Mouse (Mus musculus): Measurements from ENCODE around the gene Get4. TPM values are rescaled to one million over a fixed set of nuclear protein-coding genes. Genes with fewer than 3 reads are reported as not detected.

Get4 gene
- polyA plus RNA-seq, 1 experiment from 2014 or later, result 132 TPM

DNA sequence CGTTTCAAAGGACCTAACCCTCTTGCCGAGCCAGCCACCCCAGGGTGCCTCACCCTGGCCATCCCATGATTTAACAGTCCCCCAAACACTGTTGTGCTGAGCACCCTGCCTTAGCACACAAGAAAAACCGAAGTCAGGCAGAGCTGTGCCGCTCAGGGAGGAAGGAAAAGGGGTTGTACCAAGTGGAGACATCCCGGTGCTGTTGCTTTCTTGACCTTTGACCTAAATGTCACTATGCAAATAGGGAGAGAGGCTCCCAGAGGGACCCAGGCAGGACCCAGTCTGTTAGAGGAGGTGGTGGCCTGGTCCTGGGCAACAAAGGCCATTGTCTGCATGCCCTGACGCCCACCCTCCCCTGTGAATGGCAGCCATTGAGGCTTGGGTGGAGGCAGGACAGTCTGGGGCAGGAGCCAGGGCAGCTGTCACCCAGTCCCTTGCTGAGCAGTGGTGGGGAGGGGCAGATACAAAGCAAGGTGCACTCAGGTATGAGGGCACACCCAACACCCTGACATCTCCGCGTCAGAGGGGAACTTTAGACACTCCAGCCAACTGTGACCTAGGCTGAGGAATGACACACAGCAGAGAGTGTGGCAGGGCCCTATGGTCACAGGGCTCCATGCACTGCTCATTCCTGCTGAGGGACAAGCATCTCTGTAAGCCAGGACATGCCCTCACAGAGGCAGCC is 33.4 kb downstream of the Get4 start:
- ATAC-seq (replicated peaks; ENCODE audit: insufficient number of reproducible peaks, insufficient read depth, low FRiP score, low read depth), result no peak
- Histone ChIP-seq H3K4me1 (replicated peaks) (peaks cover 15% of the 10 kb centered on the region), H3K27me3 (no peaks in the 10 kb centered on the region), H3K9me3 (replicated peaks) (no peaks in the 10 kb centered on the region), H3K9ac (no peak overlapping the region), H3K4me3 (no peak overlapping the region), H3K4me2 (no peak overlapping the region), H3K27ac (no peak overlapping the region), H3K36me3 (no peaks in the 10 kb centered on the region)
- 50% methylated on average over 8 of the region's 8 CpGs for WGBS

DNA sequence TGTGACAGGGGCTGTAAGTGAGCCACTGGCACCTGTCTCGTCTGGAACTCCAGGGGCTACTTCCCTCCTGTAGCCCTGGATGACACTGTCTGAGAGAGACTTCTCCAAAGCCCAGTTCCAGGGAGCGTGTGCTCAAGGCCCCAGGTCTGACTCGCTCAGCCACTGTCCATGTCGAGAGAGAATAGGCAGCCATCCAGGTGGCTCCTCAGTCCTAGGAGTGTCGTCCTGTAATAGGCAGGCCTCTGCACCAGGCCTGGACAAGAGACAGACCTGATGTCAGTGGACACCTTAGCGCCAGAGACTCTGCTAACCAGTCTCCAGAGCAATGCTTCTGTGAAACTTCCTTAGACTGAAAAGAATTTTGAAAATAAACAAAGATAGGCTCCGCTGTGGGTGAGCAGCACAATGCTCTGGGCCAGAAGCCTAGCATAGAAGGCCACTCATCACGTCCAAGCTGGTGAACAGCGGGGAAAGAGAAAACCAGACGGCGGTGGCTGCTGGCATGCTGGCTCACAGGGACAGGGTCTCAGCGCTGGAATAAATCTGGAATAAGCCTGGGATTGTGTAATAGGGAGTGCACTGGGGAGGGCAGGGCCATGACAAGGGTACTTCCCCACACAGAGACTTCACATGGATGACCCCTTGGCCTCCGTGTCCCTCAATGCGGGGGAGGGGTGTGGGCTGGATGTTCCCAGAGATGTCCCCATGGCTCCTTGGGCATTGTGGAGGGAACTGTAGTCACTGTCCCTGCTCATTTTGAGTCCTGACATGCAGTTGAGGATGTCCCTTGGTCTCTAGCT is 34.2 kb downstream of the Get4 start:
- Histone ChIP-seq H3K4me1 (replicated peaks) (peaks cover 12% of the 10 kb centered on the region), H3K9ac (no peak overlapping the region), H3K27me3 (no peaks in the 10 kb centered on the region), H3K4me3 (no peak overlapping the region), H3K4me2 (no peak overlapping the region), H3K9me3 (replicated peaks) (no peaks in the 10 kb centered on the region), H3K27ac (no peak overlapping the region), H3K36me3 (no peaks in the 10 kb centered on the region)
- WGBS, result 50% methylated on average over 14 of the region's 14 CpGs
- no peak for ATAC-seq (replicated peaks; ENCODE audit: insufficient number of reproducible peaks, insufficient read depth, low FRiP score, low read depth)

DNA sequence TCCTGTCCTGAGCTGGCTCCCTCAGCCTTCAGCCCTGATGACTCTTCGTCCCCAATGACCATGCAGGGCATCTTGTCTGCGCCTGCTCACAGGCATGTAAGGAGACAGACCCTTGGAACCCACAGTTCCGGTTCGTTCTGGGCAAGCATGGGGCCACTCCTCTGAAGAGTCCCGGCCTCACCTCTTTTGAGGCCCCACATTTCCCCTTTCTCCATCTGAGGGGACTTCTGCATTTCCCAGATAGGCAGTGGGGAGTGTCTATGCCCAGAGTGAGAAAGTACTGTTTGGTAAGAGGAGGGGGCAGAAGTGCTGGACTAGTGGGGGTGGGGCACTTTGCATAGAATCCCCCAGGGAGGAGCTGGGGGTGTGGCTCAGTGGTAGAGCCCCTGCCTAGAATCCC is 35.0 kb downstream of the Get4 start:
- no peak overlapping the region for H3K4me2 ChIP-seq
- no peaks in the 10 kb centered on the region for H3K9me3 ChIP-seq (replicated peaks)
- no peak overlapping the region for H3K4me3 ChIP-seq
- no peak overlapping the region for H3K9ac ChIP-seq
- 78% methylated on average over 5 of the region's 5 CpGs for WGBS
- ATAC-seq (replicated peaks; ENCODE audit: insufficient number of reproducible peaks, insufficient read depth, low FRiP score, low read depth), result no peak
- no peaks in the 10 kb centered on the region for H3K36me3 ChIP-seq
- peaks cover 5% of the 10 kb centered on the region for H3K4me1 ChIP-seq (replicated peaks)
- no peak overlapping the region for H3K27ac ChIP-seq
- H3K27me3 ChIP-seq, result no peaks in the 10 kb centered on the region

DNA sequence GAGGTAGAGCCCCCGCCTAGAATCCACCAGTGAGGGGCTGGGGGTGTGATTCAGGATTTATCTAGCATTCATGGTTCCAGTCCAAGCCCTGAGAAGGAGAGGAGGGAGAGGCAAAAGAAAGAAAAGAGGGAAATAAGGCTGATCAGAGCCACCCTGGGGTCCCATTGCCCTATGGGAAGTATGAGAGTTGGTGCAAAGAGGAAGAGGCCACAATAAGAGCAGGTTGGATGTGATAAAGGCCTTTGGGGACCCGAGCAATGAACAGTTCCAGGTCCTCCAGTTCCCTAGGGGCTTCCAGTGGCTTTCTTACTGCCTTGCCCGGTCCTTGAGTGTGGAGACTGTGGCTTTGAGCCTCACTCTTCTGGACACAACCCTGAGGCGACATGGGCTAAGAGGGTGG is 35.7 kb downstream of the Get4 start:
- WGBS, result 77% methylated on average over 4 of the region's 4 CpGs
- Histone ChIP-seq H3K4me2 (no peak overlapping the region), H3K4me1 (replicated peaks) (peaks cover 4% of the 10 kb centered on the region; the same call in 1 of the 2 replicates), H3K27me3 (no peaks in the 10 kb centered on the region), H3K27ac (no peak overlapping the region), H3K4me3 (no peak overlapping the region), H3K36me3 (no peaks in the 10 kb centered on the region), H3K9ac (no peak overlapping the region), H3K9me3 (replicated peaks) (no peaks in the 10 kb centered on the region)
- ATAC-seq (replicated peaks; ENCODE audit: insufficient number of reproducible peaks, insufficient read depth, low FRiP score, low read depth), result no peak

DNA sequence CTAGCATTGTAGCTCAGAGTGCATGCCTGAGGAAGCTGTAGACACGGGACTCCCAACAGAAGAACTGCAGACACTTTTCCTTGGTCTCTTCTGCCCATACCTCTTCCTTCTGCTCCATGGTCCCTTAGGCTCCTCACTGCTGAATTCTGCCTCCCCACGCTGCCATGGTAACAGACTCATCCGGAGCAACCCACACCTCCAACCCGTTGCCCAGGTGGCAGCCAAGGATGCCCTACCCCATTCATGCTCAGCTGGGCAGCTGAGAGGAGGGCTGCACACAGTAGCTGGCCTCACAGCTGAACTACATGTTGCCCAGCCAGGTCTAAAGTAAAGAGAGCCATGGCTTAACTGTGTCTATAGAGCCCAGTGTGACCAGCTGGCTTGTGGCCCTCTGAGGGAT is 36.5 kb downstream of the Get4 start:
- no peaks in the 10 kb centered on the region for H3K9me3 ChIP-seq (replicated peaks)
- no peak overlapping the region for H3K27ac ChIP-seq
- no peak for ATAC-seq (replicated peaks; ENCODE audit: insufficient number of reproducible peaks, insufficient read depth, low FRiP score, low read depth)
- no peak overlapping the region for H3K9ac ChIP-seq
- WGBS, result 70% methylated on average over 4 of the region's 4 CpGs
- H3K36me3 ChIP-seq, result no peaks in the 10 kb centered on the region
- H3K27me3 ChIP-seq, result no peaks in the 10 kb centered on the region
- H3K4me2 ChIP-seq, result no peak overlapping the region
- H3K4me1 ChIP-seq (replicated peaks), result peaks cover 4% of the 10 kb centered on the region; the same call in 1 of the 2 replicates
- H3K4me3 ChIP-seq, result no peak overlapping the region

DNA sequence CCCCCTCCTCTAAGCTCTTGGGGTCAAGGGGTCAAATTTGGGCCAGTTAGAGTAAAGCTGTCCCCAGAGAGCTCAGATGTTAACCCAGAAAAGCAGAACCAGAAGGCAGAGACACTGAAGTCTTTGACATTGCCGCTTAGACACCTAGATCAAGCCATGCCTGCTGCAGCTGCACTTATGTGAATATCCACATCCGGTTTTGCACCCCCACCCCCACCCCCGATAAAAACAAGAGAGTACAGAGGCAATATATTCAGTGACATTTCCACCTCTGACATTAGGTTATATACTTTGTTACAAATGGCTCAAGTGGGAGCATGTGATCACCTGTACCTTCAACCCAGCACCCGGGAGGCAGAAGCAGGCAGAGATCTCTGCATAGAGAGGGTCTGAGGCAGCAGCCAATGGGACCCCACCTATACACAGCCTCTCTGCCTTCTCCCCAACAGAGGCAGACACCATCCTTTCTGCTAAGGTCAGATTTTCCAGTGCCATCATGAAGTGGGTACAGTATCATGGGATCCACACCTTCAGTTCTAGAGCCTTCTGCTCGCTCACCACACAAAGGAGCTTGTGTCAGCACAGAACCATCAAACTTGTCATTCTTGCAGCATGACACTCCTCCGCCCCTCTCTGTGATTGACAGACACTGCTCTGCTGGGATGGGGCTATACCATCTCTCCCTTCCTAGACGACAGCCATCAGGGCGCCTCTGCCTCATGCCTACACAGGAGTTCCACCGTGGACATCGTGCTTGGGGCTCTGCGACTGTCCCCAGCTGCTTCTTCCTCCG is 38.5 kb downstream of the Get4 start:
- Histone ChIP-seq H3K36me3 (no peaks in the 10 kb centered on the region), H3K9me3 (replicated peaks) (no peaks in the 10 kb centered on the region), H3K9ac (no peak overlapping the region), H3K4me3 (no peak overlapping the region), H3K4me1 (replicated peaks) (peaks cover 4% of the 10 kb centered on the region; the same call in 1 of the 2 replicates), H3K4me2 (no peak overlapping the region), H3K27ac (no peak overlapping the region), H3K27me3 (no peaks in the 10 kb centered on the region)
- ATAC-seq (replicated peaks; ENCODE audit: insufficient number of reproducible peaks, insufficient read depth, low FRiP score, low read depth), result no peak
- WGBS, result 78% methylated on average over 12 of the region's 12 CpGs

DNA sequence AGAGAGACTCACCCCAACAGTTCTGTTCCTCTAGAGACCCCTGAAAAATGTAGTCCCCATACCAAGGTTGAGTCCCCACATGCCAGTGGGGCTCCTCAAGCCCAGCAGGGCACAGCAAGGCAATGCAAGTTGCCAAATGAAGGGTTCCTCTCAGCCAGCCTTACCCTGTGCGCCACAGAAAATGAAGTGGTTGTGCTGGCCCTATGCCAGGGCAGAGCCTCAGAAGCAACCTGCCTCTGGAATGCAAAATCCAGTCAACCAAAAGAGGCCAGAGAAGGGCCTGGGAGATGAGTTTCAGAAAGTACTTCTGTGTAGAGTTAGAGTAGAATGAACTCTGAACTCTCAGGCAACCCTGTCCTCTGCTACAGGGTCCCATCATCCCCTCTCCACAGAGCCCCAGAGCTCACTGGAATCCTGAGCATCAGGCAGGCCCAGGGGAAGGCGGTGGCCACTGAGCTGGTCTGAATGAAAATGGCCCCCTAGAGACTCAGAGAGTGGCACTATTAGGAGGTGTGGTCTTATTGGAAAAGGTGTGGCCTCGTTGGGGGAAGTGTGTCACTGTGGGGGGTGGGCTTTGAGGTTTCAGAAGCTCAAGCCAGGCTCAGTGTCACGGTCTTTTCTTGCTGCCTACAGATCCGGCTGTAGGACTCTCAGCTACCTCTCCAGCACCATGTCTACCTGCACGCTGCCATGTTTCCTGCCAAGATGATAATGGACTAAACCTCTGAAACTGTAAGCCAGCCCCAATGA is 39.9 kb downstream of the Get4 start:
- Histone ChIP-seq H3K4me1 (replicated peaks) (no peaks in the 10 kb centered on the region; the same call in 1 of the 2 replicates), H3K27ac (no peak overlapping the region), H3K9me3 (replicated peaks) (no peaks in the 10 kb centered on the region), H3K4me3 (no peak overlapping the region), H3K27me3 (no peaks in the 10 kb centered on the region), H3K9ac (no peak overlapping the region), H3K4me2 (no peak overlapping the region), H3K36me3 (no peaks in the 10 kb centered on the region)
- 69% methylated on average over 6 of the region's 6 CpGs for WGBS
- no peak for ATAC-seq (replicated peaks; ENCODE audit: insufficient number of reproducible peaks, insufficient read depth, low FRiP score, low read depth)

DNA sequence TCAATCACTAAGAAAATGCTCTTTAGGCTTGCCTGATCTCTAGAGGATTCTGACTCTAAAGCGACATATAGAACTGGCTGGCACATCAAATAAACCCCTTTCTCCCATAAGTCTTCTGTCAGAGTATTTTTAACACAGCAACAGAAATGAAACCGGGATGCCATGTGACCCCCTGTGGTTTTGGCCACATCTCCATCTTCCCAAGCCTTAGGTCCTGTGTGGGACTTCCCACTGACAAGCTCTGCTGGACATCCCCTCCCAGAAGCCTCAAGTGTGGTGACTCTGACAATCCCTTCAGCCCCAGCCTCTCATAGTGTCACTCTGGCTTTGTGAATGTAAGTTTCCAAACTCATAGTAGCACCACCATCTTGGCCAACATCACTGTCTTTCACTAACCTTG is 42.0 kb downstream of the Get4 start:
- no peaks in the 10 kb centered on the region for H3K9me3 ChIP-seq (replicated peaks)
- no peak for ATAC-seq (replicated peaks; ENCODE audit: insufficient number of reproducible peaks, insufficient read depth, low FRiP score, low read depth)
- WGBS, result 77% methylated on average over 2 of the region's 2 CpGs
- no peak overlapping the region for H3K27ac ChIP-seq
- H3K9ac ChIP-seq, result no peak overlapping the region
- no peak overlapping the region for H3K4me3 ChIP-seq
- H3K4me2 ChIP-seq, result no peak overlapping the region
- H3K36me3 ChIP-seq, result no peaks in the 10 kb centered on the region
- H3K4me1 ChIP-seq (replicated peaks), result 0 out of 2 replicates have a peak, but pooled peaks cover under 1% of the 10 kb centered on the region
- no peaks in the 10 kb centered on the region for H3K27me3 ChIP-seq

DNA sequence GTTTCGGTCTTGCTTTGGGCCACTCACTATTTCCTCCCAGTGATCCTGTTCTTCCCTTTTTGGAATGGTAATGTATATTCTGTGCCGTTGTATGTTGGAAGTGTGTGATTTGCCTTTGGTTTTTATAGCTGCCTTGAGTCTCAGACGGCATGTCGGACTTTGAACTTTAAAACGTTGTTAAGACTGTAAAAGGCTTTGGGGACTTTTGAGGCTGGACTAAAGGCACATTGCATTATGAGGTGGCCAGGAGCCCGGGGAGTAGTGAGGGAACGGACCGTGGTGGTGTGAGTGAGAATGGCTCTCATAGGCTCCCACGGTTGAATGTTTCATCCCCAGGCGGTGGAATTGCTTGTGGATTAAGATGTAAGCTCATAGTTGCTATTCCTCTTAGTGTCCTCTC is 45.0 kb downstream of the Get4 start:
- H3K27ac ChIP-seq, result no peak overlapping the region
- WGBS, result 93% methylated on average over 10 of the region's 10 CpGs
- no peaks in the 10 kb centered on the region for H3K36me3 ChIP-seq
- no peak overlapping the region for H3K4me2 ChIP-seq
- H3K9ac ChIP-seq, result no peak overlapping the region
- H3K27me3 ChIP-seq, result no peaks in the 10 kb centered on the region
- no peak overlapping the region for H3K4me3 ChIP-seq
- peaks cover 7% of the 10 kb centered on the region; the same call in 1 of the 2 replicates for H3K4me1 ChIP-seq (replicated peaks)
- no peak for ATAC-seq (replicated peaks; ENCODE audit: insufficient number of reproducible peaks, insufficient read depth, low FRiP score, low read depth)
- no peaks in the 10 kb centered on the region for H3K9me3 ChIP-seq (replicated peaks)

DNA sequence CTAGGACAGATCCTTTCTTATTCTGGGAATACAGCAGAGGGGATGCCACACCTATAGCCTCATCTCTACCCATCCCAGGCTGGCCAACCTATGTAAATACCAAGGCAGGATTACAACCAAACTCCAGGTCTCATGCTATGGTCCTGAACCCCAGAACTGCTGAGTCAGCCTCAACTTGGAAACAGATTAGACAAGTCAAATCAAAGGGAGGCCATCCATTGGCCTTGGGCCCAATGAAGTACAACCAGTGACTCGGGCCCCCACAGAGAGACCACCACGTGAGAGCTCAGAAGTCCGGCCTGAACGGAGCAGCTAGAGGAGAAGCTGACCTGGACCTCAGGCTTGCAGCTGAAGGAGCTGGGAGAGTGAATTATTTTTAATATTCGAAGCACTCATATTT is 45.6 kb downstream of the Get4 start:
- Histone ChIP-seq H3K9me3 (replicated peaks) (no peaks in the 10 kb centered on the region), H3K27ac (no peak overlapping the region), H3K27me3 (no peaks in the 10 kb centered on the region), H3K4me2 (no peak overlapping the region), H3K36me3 (no peaks in the 10 kb centered on the region), H3K4me1 (replicated peaks) (peaks cover 7% of the 10 kb centered on the region; the same call in 1 of the 2 replicates), H3K9ac (no peak overlapping the region), H3K4me3 (no peak overlapping the region)
- ATAC-seq (replicated peaks; ENCODE audit: insufficient number of reproducible peaks, insufficient read depth, low FRiP score, low read depth), result no peak
- WGBS, result 81% methylated on average over 5 of the region's 5 CpGs

DNA sequence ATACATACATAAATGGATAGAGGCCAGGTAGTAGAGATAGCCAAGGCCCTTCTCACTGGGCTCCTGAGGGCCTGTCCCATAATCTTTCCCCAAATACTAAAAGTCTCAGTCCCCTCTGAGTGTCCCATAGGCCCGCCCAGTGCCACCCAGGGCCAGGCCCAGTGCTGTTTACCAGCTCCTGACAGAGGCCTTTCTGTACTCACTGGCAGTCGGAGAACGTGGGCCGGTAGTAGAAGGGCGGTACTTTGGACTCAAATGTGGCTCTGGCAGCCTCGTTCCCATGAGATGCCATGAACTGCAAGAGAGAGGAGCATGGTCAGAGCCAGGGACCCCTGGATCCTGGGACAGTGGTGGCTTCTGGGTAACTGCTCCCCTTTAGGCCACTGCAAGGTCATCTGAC is 50.0 kb downstream of the Get4 start:
- Histone ChIP-seq H3K4me2 (no peak overlapping the region), H3K36me3 (no peaks in the 10 kb centered on the region), H3K4me1 (replicated peaks) (peaks cover 7% of the 10 kb centered on the region; the same call in 1 of the 2 replicates), H3K27ac (no peak overlapping the region), H3K27me3 (no peaks in the 10 kb centered on the region), H3K9ac (no peak overlapping the region), H3K9me3 (replicated peaks) (no peaks in the 10 kb centered on the region), H3K4me3 (no peak overlapping the region)
- no peak for ATAC-seq (replicated peaks; ENCODE audit: insufficient number of reproducible peaks, insufficient read depth, low FRiP score, low read depth)
- 76% methylated on average over 6 of the region's 6 CpGs for WGBS
